Mouse (Mus musculus) embryonic facial prominence, embryonic 15.5 days (tissue): ENCODE results near the gene Sct. TPM values are rescaled to one million over a fixed set of nuclear protein-coding genes. Genes with fewer than 3 reads are reported as not detected.

Source experiments
- polyA plus RNA-seq: library from polyadenylated mRNA; unstranded; fragments of >200 nt; fragmentation: Nextera tagmentation; extraction: Ambion mirVana; gene quantifications from 2 replicates; pipeline ENCODE4 v1.2.1, GENCODE M21; 2015

Gene Sct
- polyA plus RNA-seq, 1 experiment from 2014 or later = 5.3 TPM

Other genes starting within 250 kb of the Sct start
- gene B4galnt4, start 218.0 kb downstream of the Sct start, polyA plus RNA-seq = 12.0 and 15.1 TPM in 2 replicates
- 115 and 118 TPM in 2 replicates for gene Pkp3, start 200.9 kb downstream of the Sct start, polyA plus RNA-seq
- 6.1 and 6.8 TPM in 2 replicates for gene Sigirr, start 178.6 kb downstream of the Sct start, polyA plus RNA-seq
- gene Ano9, start 161.3 kb downstream of the Sct start, polyA plus RNA-seq = 18.2 and 20.7 TPM in 2 replicates
- 68.4 and 69.7 TPM in 2 replicates for gene Ptdss2, start 156.8 kb downstream of the Sct start, polyA plus RNA-seq
- 210 and 216 TPM in 2 replicates for gene Rnh1, start 106.3 kb downstream of the Sct start, polyA plus RNA-seq
- 180 and 183 TPM in 2 replicates for gene Hras, start 85.1 kb downstream of the Sct start, polyA plus RNA-seq
- gene Lrrc56, start 85.0 kb downstream of the Sct start, polyA plus RNA-seq = 11.2 and 14.7 TPM in 2 replicates
- 2.3 and 3.6 TPM in 2 replicates for gene Lmntd2, start 65.1 kb downstream of the Sct start, polyA plus RNA-seq
- gene Rassf7, start 63.3 kb downstream of the Sct start, polyA plus RNA-seq = 55.3 and 56.3 TPM in 2 replicates
- gene Phrf1, start 50.3 kb downstream of the Sct start, polyA plus RNA-seq = 68.7 and 73.2 TPM in 2 replicates
- gene Irf7, start 12.7 kb downstream of the Sct start, polyA plus RNA-seq = 4.1 and 5.1 TPM in 2 replicates
- 0.19 TPM in 1 of 2 replicates, not detected in the other for gene Cdhr5, start 2.3 kb downstream of the Sct start, polyA plus RNA-seq
- gene Drd4, start 12.9 kb upstream of the Sct start, polyA plus RNA-seq = 0.76 and 1.1 TPM in 2 replicates
- 73.5 and 82.0 TPM in 2 replicates for gene Deaf1, start 48.6 kb upstream of the Sct start, polyA plus RNA-seq
- gene Tmem80, start 48.6 kb upstream of the Sct start, polyA plus RNA-seq = 42.2 and 47.4 TPM in 2 replicates
- gene Eps8l2, start 59.7 kb upstream of the Sct start, polyA plus RNA-seq = 36.1 and 40.5 TPM in 2 replicates
- gene Taldo1, start 113.1 kb upstream of the Sct start, polyA plus RNA-seq = 278 and 280 TPM in 2 replicates
- 63.8 and 67.6 TPM in 2 replicates for gene Gatd1, start 135.0 kb upstream of the Sct start, polyA plus RNA-seq
- gene Cend1, start 150.4 kb upstream of the Sct start, polyA plus RNA-seq = 3.1 and 5.3 TPM in 2 replicates
- 29.3 and 30.9 TPM in 2 replicates for gene Slc25a22, start 158.8 kb upstream of the Sct start, polyA plus RNA-seq
- 13.5 and 14.7 TPM in 2 replicates for gene Pidd1, start 164.9 kb upstream of the Sct start, polyA plus RNA-seq
- 1,341 and 1,344 TPM in 2 replicates for gene Rplp2, start 168.2 kb upstream of the Sct start, polyA plus RNA-seq
- 22.2 and 27.9 TPM in 2 replicates for gene Pnpla2, start 176.1 kb upstream of the Sct start, polyA plus RNA-seq
- 21.6 and 26.9 TPM in 2 replicates for gene Cracr2b, start 182.0 kb upstream of the Sct start, polyA plus RNA-seq
- gene Cd151, start 188.3 kb upstream of the Sct start, polyA plus RNA-seq = 23.9 and 26.5 TPM in 2 replicates
- 63.9 and 66.4 TPM in 2 replicates for gene Polr2l, start 196.0 kb upstream of the Sct start, polyA plus RNA-seq
- 60.8 and 67.9 TPM in 2 replicates for gene Tspan4, start 196.1 kb upstream of the Sct start, polyA plus RNA-seq